Mouse (Mus musculus) urinary bladder, adult 18-20 months (tissue): ENCODE measurements around the gene Galnt6.

Experiments
- DNase-seq, 2 experiments: peaks; one replicate each; pipeline ENCODE4 v3.0.0; 2022; ENCODE audit warnings: low spot score in 2 of 2, mixed read lengths in 2 of 2

Gene Galnt6

DNA sequence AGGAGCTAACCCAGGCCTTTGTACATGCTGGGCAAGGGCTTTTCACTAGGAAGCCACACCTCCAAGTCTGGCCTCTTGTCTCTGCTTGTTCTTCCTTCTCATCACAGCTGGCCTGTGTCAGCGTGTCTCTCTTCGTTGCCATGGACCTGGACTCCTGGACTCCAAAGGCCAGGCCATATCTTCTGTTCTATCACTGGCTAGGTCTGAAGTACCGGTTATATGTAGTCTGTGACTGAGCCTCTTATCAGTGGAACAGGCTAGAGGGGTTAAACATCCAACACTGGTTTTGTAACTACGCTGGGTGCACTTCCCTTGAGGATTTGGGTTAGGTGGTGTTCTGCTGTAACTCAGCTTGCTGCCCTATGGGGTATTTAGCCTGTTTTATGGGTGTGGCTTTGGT is 7.2 kb downstream of the Galnt6 start:
- DNase-seq = peak in 1 of 2 experiments; percentile 68

DNA sequence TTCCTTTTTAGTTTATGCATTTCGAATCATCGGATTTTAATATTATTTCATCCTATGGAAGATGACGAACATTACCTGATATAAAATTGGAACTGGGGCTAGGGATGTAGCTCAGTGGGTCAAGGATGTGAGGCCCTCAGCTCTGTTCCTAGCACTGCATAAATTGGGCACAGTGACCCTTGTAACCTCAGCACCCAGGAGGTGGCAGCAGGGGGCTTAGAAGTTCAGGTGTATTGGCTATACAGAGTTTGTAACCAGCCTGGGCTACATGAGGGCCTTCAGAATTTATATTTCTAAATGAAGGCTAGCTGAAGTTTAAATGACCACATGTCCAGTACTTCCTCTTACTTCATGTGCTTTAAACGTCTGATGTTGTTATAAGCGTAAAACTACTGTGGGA is 7.7 kb downstream of the Galnt6 start:
- no peak for DNase-seq

DNA sequence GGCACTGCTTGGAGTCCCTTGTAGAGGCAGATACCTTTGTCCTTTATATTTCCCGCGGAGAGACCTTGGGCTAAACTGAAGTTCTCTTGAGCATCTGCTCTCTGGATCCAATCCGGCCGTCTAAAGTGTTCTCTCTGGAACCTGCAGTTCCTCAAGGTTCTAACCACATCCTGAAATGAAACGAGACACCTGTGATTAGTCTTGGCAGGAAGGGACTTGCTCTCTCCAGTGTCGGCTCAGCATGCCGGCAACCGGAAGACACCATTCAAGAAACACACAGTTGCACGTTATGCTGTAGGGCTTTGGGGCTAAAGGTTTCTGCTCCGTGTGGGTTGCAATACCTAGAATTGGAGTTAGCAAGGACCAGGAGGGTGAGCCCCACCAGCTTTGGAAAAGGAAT is 9.1 kb downstream of the Galnt6 start:
- no peak for DNase-seq

DNA sequence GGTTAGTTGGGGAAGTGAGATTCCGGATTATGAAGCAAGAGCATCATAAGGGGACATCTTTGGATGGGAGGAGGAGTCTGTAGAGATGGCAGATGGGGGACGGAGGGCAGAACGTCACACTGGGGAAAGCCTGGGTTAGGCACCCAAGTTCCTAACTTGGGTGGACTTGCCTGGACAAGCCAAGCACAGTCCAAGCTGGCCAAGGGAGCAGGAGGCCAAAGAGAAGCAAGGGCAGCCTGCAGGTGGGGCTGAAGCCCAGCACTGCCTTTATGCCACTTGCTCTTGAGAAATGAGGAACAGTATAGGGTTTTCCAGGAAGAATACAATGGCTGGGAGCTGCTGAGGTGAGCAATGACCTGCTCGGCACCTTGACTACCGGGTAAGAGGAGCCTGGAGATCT is 10.0 kb downstream of the Galnt6 start:
- peak; percentile 32 to 60 for DNase-seq

DNA sequence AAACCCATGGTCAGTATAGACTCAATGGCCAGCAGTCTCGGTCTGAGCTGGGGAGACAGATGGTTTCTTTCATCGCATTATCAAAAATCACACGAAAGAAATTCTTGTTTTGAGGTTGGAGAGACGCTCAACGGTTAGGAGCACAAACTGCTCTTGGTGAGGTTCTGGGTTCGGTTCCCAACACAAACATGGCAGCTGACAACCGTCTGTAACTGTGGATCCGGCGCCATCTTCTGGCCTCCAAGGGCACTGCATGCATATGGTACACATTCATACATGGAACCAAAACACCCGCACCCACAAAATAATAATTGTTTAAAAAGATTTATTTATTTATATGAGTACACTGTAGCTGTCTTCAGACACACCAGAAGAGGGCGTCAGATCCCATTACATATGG is 10.6 kb downstream of the Galnt6 start:
- no peak for DNase-seq

DNA sequence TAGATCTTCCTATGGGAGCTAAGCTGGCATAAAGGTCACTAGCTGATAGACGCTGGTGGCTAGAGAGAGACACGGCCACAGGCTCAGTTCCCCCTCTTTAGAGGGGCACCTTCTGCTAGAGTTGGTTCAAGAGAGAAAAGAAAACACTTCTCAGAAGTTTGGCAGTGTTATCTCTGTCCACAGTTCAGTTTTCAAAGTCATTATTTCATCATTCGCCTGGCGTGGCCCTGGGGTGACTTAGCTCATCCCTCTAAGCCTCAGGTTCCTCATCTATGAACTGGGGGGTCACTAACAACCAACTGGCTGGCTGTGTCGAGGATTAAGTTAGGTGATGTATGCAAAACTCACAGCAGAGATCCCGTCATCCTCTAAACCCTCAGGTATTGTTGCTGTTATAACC is 11.2 kb downstream of the Galnt6 start:
- no peak for DNase-seq

DNA sequence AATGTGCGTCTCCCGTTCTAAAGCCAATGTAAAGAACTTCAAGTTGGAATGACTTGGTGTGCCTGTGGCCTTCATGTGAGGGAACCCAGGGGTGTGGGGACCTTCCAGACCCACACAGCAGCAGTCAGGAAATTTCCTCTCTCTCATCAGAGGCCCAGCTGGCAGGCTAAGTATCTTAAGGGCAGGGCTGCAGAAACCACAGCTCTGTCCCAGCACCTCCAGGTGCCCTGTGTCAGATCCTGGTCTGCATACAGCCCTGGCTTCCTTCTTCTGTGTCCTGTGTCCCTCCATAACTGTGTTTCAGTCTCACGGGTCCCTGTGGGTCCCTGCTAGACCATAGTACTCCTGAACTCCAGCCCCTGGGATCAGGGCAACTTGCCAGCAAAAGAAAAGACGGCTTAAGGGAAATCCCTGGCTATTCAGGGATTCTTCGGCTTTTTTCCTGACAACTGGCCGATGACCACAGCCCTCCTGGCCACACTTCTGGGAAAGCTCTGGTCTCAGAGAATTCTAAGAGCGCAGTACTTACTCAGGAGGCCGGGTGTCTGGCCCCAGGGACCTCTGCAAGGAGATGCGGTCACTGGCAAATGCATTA is 13.7 kb downstream of the Galnt6 start:
- no peak for DNase-seq

DNA sequence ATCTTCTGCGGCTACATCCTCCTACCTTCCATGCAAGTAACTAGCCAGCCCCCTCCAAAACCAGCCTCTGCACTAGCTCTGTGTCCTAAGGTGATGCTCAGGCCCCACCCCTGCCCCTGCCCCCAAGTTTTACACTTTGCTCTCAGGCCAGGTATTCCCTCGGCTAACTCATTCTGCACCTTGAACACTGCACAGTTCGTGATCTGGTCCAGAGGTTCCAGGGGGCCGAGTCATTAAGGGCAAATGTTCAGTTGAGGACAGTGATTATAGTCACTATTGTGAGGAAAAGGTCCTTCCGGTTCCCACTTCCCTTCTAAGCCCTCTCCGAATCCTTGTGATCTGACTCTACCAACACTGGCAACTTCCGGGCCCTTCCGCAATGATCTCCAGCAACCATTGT is 14.7 kb downstream of the Galnt6 start:
- DNase-seq = no peak

DNA sequence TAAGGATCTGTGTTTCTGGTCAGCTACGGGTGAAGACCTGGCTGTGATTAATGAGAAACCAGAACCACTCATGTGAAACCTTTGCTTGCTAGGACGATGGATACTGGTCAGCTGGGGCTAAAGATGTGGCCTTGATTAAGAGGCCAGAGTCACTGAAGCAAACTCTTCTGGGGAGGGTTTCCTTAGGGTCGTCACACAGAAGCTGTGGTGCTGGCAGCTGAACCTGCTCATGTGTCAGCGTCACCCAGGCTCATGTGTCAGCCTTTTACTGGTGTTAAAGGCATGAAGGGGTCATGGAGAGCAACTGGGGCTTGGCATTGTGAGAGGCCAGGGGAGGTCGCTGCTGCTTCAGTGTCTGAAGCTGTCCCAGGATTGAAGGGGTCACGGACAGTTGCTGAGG is 18.3 kb downstream of the Galnt6 start:
- no peak for DNase-seq

DNA sequence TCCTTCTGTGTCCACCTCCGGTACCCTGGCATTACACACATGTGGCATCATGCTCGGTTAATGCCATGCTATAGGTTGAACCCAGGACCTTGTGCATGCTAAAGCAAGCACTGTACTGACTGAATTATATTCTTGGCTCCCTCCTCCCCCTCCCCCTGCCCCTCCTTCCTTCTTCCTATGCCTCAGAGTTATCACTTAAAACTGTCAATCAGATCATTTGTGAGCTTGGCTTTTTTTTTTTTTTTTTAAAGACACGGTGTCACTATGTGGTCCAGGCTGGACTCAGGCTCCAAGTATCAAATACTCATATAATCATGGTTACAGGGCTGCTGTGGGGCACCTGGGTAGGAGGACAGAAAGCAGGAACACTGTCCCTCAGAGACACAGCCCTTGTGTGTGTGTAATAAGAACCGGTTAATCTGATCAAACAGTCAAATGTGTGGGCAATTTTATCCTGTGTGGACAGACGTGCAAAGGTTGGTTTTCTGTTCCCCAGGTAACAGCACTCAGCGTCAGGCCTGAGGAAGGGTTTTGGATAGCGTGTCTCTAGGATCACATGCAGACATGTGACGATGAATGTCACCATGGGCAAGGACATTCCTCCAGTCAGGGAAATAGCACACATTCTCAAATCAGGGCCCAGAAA is 20.6 kb downstream of the Galnt6 start:
- DNase-seq = no peak

DNA sequence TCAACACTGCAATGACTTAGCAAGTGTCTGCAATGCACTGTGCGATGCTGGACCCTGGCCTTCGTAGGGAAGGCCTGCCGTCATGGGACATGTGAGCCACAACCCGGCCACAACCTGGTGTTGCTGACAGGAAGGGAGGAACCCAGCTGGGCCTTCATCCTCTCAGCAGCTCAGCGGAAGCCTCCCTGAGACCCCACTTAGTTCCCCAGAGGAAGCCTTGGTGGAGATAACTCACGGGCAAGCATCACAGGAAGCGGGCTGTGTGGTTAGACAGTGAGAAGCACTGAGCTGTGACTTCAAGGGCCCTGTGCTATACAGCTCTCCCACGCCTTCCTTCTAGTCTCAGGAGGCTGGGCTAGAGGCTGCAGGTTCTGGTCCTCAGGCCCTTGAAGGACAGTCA is 22.9 kb downstream of the Galnt6 start:
- no peak for DNase-seq

DNA sequence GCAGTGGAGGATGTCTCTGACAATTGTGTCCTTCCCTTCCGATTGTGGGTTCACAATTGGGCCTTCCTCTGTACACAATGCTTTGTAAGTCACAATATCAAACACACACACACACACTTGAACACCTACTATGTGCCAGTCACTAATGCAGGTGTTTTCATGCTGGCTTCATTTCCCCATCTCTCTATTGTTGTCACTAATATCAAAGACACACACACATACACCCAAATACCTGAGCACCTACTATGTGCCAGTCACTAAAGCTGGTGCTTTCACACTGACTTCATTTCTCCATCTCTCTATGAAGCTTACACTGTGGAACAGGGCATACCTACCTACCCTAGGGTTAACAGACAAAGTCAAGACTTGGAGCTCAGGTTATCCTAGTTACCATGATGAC is 23.8 kb downstream of the Galnt6 start:
- no peak for DNase-seq

DNA sequence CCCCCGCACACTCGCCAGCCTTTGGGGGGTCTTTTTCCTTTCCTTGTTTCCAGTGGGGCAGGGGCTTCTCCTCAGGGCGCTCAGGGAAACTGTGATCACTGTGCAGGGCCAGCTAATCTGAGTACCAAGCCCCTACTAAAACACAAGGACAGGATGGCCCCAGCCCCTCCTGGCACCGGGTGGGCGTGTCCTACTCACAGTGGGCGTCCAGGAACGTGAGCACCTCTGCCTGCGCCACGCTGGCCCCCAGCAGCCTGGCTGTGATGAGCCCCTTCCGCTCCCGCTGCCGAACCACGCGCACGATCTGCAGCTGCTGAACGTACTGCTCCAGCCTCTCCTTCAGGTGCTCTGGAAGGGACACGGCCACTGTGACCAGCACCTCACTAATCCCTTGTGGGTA is 25.3 kb downstream of the Galnt6 start:
- no peak for DNase-seq

DNA sequence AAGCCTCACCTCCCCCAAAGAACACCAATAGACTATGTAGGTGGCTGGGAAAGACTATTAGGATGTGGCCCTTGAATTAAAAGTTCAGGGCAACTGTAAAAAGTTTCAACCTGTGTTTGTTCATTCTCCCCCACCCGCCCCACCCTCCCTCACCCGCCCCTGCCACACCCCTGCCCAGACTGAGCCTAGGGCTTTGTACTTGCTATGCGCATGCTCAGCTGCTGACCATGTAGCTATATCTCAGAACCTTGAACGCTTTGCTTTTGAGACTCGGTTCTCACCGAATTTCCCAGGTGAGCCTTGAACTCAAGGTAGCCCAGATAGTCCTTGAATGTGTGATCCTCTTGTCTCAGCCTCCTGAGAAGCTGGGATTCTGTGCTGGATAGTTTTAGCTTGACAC is 27.3 kb downstream of the Galnt6 start:
- no peak for DNase-seq

DNA sequence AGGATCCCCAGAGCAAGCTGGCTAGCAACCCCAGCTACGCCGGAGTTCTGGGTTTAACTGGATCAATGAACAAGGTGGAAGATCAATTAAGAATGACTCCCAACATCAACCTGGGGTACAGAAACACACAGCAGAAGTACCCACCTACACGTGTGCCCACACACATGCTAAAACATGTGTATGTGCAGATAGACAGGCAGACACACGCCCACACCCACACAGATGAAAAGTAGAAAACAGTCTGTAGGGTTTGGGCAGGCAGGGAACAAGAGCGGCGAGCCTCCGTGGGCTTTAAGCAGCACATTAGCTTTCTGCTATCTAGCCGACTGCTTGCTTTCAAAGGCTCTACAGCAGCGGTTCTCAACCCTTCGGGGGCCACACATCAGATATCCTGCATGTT is 28.1 kb downstream of the Galnt6 start:
- DNase-seq = no peak

DNA sequence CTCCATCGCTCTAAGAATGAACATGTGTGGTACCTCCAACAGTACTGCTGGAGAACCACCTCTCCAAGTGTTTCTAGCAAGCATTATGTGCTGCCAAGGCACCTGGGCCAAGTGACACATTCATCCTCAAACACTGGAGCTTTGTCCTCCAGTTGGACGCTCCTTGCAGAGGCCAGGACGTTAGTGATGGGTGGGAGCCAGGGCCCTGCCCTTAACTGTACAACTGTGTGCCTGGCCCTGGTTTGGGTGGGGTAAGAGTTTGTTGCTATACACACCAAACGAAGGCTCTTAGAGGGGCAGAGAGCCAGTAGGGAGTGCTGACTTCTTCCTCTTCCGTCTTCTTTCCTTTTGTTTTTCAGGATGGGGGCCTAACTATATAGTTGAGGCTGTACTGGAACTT is 28.8 kb downstream of the Galnt6 start:
- no peak for DNase-seq

DNA sequence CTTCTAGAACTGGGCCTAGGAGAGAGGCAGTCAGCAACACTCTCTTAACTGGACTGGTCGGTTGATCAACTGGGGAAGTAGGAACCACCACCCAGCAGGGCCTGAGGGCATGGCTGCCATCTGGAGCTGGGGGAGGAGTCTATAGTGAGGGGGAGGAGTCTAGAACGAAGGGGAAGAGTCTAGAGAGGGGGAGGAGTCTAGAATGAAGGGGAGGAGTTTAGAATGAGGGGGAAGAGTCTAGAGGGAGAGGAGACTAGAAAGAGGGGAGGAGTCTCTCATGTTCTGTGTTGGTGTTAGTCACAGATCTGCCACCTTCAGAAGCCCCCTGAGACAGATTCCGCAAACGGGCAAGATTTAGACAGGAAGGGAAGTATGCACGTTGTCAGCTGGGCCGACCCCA is 29.8 kb downstream of the Galnt6 start:
- DNase-seq = no peak

DNA sequence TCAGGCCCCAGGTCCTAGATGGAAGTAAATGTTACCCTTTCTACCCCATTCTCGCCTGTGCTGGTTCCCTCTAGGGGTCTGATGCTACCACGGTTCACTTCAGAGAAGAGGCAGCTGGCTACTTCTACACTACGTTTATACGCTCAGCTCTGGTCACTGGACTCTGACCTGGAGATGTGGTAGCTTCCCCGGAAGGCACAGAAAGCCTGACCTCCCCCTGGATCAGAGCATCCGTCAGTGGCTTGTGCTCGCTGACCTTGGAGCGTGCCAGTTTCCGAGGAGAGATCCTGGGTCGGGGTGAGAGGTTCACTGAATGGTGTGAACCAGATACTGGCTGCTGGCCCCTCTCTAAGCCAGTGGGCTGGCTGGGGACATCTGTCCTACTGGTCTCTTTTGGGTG is 31.1 kb downstream of the Galnt6 start:
- no peak for DNase-seq

DNA sequence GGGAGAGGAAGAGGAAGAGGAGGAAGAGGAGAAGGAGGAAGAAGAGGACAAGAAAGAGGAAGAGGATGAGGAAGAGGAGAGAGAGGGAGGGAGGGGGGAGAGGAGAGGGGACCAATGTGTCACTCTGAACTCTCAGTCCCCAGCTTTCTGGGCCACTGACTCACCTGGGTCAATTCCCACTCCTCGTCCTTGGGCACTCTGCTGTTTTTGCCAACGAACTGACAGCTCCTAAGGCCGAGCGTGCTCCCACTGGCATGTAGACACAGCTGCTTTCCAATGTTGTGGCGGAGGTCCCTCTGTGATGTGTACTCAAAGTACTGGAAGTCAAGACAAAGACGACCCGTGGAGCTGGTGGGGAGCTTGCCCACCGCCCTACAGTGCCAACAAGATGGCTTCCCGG is 34.8 kb downstream of the Galnt6 start:
- DNase-seq = no peak

DNA sequence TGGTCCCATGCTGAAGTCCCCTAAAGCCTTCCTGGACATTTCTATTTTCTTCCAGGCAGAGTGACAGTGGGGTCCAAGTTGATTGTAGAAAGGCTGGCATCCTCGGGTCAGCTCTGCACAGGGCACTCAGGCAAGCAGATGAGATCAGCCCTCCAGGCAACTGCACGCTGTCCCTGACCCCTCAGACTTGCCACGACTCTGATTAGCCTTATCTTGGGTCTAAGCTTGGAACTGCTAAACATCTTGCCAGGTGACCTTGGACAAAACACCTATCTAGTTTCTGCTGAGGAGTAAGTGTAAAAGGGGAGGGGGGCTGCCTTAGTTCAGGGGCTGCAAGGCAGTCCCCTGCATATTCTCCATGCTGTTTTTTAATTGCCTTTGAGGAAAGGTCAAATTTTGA is 37.2 kb downstream of the Galnt6 start:
- no peak for DNase-seq

DNA sequence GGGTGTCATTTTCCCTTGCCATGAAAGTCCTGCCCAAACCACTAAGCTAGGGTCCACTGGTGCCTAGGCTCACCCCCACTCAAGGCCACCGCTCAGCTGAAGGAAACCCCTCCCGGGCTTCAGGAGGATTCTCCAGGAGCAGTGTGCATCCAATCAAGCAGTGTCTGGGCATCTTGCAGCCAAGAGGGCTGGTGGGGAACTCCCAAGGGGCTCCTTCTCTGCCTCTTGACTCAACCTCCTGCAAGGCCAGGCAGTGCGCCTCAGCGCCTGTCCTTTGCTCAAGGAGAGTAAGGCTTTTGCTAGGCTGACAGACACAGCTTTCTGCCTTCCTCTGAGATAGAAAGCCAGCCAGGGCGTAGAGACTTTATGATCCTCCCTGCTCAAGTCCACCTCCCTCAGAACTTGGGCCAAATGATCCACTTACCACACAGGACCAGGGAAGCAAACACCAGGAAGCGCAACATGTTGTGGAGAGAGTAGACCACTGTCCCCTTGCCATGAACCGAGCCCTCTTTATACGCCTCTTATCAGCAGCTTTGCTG is 41.7 kb downstream of the Galnt6 start, which contains the start of gene Cela1:
Cela1 (minus strand) TSS at position 492 of the 542 bp plus-strand sequence.
- DNase-seq = no peak

DNA sequence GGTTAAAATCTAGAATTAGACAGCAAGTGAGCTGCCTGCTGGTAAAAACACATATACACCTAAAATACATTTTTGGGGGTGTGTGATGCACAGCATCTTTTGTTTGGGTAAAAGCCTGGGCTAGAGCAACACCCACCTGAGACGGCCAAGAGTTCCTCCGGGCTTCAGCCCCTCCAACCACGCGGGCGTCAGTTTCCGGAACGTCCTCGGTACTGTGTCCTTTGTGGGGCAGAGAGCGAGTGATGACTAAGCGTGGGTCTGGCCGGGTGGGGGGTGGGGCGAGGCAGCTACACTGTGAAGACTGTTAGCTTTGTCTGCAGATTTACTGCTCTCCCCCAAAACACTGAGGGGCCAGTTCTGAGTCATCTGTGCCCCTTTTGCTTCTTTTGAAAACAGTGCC is 42.2 kb downstream of the Galnt6 start:
- DNase-seq = peak; percentile 47 to 54

DNA sequence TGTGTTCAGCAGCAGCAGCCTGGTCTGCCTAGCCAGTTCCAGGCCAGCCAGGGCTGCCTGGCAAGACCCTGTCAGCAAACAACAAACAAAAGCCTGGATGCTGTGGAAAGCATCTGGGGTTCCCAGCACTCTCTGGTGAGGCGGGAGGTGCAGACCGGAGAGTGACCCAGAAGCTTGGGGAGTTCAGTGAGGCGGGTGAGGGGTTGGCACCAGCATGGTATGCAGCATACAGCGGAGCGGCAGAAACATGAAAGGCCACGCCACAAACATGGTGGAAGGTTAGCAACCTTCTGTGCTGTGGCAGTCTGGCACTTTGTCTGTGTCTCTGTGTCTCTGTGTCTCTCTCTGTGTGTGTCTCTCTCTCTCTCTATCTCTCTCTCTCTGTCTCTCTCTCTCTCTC is 42.7 kb downstream of the Galnt6 start:
- no peak for DNase-seq

DNA sequence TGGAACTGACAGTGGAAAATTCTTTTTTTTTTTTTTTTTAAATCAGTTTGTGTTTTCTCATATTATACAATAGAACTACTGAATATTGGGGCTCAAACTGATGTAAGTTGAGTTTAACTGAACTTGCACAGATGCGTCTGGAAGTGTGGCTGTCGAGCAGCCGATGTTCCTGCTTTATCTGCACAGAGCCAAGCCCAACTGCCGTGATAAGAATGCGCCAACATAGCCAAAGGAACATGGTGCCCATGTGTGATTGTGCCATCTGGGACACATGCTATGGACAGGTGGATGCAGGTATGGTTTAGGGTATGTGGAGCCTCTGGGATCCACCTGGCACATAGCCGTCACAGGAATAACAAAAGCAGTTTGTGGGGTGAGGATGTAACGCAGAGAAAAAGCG is 43.3 kb downstream of the Galnt6 start:
- DNase-seq = no peak
